Mouse (Mus musculus) ES-Bruce4 (cell line): ENCODE data around the gene Rnf213. TPM values are rescaled to one million over a fixed set of nuclear protein-coding genes. Genes with fewer than 3 reads are reported as not detected.

Experiments
- H3K27ac ChIP-seq: 2 replicates; pipeline ENCODE4 v1.5.1; 2012; ENCODE audit warnings: low read length, inconsistent platforms; ENCODE audit not compliant: insufficient read depth
- H3K27me3 ChIP-seq: 2 replicates; pipeline ENCODE4 v1.6.1; 2012; ENCODE audit warnings: mild to moderate bottlenecking, low read length, inconsistent platforms; ENCODE audit not compliant: control insufficient read depth, poor library complexity, insufficient read depth, severe bottlenecking
- H3K36me3 ChIP-seq: 2 replicates; pipeline ENCODE4 v1.6.1; 2012; ENCODE audit warnings: inconsistent platforms, mild to moderate bottlenecking, low read length, moderate library complexity; ENCODE audit not compliant: control insufficient read depth, poor library complexity, insufficient read depth, severe bottlenecking
- H3K4me1 ChIP-seq: one replicate; pipeline ENCODE4 v1.8.1; 2011; ENCODE audit warnings: low read length; ENCODE audit not compliant: control insufficient read depth, insufficient read depth
- H3K4me3 ChIP-seq: 2 replicates; pipeline ENCODE4 v1.5.1; 2011; ENCODE audit warnings: low read depth, mild to moderate bottlenecking, low read length
- H3K9ac ChIP-seq: 2 replicates; pipeline ENCODE4 v1.6.1; 2012; ENCODE audit warnings: low read depth, mild to moderate bottlenecking, inconsistent platforms; ENCODE audit not compliant: poor library complexity, severe bottlenecking
- H3K9me3 ChIP-seq: replicated peaks from 2 replicates; pipeline ENCODE4 v1.6.1; 2012; ENCODE audit warnings: mild to moderate bottlenecking, low read length, inconsistent platforms; ENCODE audit not compliant: control insufficient read depth, poor library complexity, insufficient read depth, severe bottlenecking
- CTCF ChIP-seq: IDR thresholded peaks from one replicate; pipeline ENCODE4 v1.8.1; 2011; ENCODE audit warnings: low read depth, low read length
- EP300 ChIP-seq: IDR thresholded peaks from 2 replicates; pipeline ENCODE4 v1.6.1; 2011; ENCODE audit warnings: low read depth, low read length; ENCODE audit not compliant: insufficient read depth
- POLR2A ChIP-seq: IDR thresholded peaks from one replicate; pipeline ENCODE4 v1.8.1; 2011; ENCODE audit warnings: low read length; ENCODE audit not compliant: insufficient read depth
- polyA plus RNA-seq: library from polyadenylated mRNA; stranded (reverse); fragments of >200 nt; gene quantifications from 2 replicates; pipeline ENCODE4 v1.2.4, GENCODE M21; 2011; ENCODE audit warnings: low read depth; ENCODE audit not compliant: missing spikeins, insufficient read depth, insufficient read length

The Rnf213 gene
- polyA plus RNA-seq, 1 experiment, result 22.4 TPM

DNA sequence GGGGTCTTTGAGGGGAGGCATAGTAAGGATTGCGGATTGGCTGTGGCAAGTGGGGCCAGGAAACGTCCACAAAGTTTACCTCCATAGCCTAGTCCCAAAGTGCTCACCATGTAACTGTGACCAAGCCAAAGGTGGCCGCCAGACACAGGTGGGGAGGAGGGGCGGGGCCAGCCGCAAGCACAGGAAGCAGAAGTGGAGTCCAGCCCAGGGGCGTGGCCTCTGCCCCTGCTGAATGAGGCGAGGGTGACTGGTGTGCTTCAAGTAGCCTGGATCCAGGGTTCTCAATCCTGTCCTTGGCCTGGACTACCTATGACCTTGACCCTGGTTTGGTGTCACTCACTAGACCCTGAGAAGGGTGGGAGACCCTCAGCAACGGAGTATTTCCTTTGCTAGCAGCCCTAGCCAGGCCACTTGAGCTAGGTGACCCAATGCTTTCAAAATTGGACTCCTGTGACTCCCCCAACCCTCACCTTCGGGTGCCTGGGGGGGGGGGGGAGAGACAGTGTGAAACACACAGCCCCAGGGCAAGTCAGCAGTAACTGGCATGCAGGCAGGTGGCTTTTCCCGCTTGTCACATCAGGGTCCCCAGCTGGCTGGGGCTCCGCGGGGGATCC, 792 bp upstream of the Rnf213 start:
- Histone ChIP-seq H3K4me3 (peak overlapping the region; percentile 59), H3K27me3 (no peaks in the 10 kb centered on the region; the same call in 1 of the 2 replicates), H3K36me3 (no peaks in the 10 kb centered on the region), H3K27ac (no peak overlapping the region), H3K9ac (no peak overlapping the region), H3K9me3 (no peaks in the 10 kb centered on the region), H3K4me1 (peaks cover 10% of the 10 kb centered on the region)
- TF ChIP-seq EP300 (peak; percentile 63), CTCF (no peak), POLR2A (peak; percentile 14)

DNA sequence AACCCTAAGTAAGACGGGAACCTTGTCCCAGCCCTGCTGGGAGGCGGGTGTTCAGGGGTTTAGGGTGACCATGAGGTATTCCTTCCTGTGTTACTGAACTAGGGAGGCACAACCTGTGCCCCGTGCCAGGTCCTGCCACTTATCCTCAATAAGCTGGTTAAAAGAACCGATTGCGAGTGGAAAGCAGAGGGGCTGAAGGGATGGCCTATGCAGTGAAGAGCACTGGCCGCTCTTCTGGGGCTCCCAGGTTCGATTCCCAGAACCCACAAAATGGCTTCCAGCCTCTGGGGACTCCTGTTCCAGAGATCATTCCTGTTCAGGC, 544 bp downstream of the Rnf213 start:
- no peak for TF ChIP-seq POLR2A
- TF ChIP-seq EP300, result no peak
- TF ChIP-seq CTCF, result no peak
- Histone ChIP-seq H3K9me3 (no peaks in the 10 kb centered on the region), H3K27ac (no peak overlapping the region), H3K4me3 (peak overlapping the region; percentile 64; the same call in 1 of the 2 replicates), H3K4me1 (peaks cover 10% of the 10 kb centered on the region), H3K27me3 (no peaks in the 10 kb centered on the region; the same call in 1 of the 2 replicates), H3K36me3 (no peaks in the 10 kb centered on the region), H3K9ac (no peak overlapping the region)

DNA sequence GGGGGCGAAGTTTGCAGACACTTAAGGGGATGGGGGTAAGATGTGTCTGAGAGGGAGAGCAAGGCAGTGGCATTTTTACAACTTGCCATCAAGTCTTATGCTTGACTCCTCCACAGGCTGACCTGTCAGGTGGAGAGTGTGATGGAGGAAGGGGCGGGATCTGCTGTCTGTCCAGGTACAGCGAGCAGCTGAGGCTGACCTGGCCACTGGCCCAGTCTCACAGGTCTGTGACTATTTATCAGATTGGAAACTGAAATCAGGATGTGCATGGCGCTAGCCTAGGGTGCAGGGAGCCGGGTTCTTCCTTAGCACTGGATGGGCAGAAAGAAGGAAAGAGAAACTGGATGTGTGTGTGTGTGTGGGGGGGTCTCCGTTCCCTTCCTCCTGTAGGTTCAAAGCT, 1.3 kb downstream of the Rnf213 start:
- Histone ChIP-seq H3K4me3 (no peak overlapping the region), H3K9ac (no peak overlapping the region), H3K9me3 (no peaks in the 10 kb centered on the region), H3K4me1 (peaks cover 10% of the 10 kb centered on the region), H3K36me3 (no peaks in the 10 kb centered on the region), H3K27ac (no peak overlapping the region), H3K27me3 (no peaks in the 10 kb centered on the region; the same call in 1 of the 2 replicates)
- TF ChIP-seq POLR2A (no peak), EP300 (no peak), CTCF (no peak)

DNA sequence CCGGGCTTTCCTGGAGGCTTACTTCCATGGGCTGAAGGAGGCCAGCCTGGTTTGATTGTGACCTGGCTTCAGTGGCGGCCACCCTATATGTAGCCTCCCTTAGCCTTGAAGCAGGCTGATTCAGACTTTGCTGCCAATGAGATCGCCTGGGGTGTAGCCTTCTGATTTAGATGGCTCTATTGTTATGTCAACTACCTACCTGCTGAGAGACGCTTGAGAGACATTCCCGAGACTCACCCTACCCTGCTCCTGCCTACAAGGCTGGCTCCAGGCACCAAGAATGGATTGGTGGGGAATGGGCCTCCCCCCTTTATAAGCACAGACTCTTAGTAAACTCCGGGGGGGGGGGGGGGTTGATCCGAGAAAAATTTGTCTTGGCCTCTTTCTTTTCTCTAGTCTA, 2.5 kb downstream of the Rnf213 start:
- no peak for TF ChIP-seq CTCF
- no peak for TF ChIP-seq POLR2A
- TF ChIP-seq EP300, result peak; percentile 94
- no peaks in the 10 kb centered on the region for H3K9me3 ChIP-seq
- no peaks in the 10 kb centered on the region; the same call in 1 of the 2 replicates for H3K27me3 ChIP-seq
- no peak overlapping the region for H3K9ac ChIP-seq
- H3K4me1 ChIP-seq, result peaks cover 10% of the 10 kb centered on the region
- H3K36me3 ChIP-seq, result no peaks in the 10 kb centered on the region
- 0 out of 2 replicates have a peak overlapping the region, but pooled peaks have one; percentile 8 for H3K27ac ChIP-seq
- peak overlapping the region; percentile 37 for H3K4me3 ChIP-seq

DNA sequence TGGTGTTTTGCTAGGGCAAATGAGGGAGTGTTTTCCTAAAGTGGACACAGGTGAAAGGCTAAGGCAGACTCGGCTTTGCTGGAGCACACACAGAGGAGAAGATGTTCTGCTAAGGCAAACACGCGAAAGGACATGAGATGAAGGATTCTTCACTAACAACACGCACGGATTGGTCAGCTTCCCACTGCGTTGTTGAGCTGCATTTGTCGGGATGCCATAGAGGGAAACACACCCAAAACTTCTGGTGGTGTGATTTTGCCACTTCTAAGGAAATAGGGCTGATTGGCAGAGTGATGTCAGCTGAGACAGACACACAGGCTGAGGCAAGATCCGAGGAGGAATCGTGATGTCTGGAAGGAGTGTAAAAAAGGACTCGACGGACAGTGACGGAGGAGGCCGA, 3.0 kb downstream of the Rnf213 start:
- Histone ChIP-seq H3K27me3 (no peaks in the 10 kb centered on the region; the same call in 1 of the 2 replicates), H3K9me3 (no peaks in the 10 kb centered on the region), H3K4me1 (peaks cover 10% of the 10 kb centered on the region), H3K27ac (no peak overlapping the region), H3K4me3 (peak overlapping the region; percentile 3), H3K36me3 (no peaks in the 10 kb centered on the region), H3K9ac (no peak overlapping the region)
- no peak for TF ChIP-seq EP300
- no peak for TF ChIP-seq CTCF
- TF ChIP-seq POLR2A, result no peak

DNA sequence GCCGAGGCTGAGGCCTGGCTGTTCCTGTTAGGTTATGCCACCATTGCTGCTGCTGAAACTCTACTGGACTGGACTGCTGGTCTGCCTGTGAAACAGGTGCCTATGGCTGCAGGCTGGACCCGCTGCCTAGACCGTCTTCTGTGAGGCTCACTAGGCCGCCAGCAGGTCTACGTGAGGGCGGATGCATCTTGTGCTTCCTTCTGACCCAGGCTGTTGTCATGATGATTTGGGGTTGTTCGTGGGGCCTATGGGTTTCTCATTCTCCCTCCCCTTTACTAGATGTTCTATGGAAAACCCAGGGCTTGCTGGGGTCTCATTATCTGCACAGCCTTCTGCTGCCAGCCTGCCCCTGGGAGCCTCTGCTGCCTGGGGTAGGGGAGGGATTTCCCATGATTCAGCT, 3.6 kb downstream of the Rnf213 start:
- Histone ChIP-seq H3K9me3 (no peaks in the 10 kb centered on the region), H3K4me3 (no peak overlapping the region), H3K4me1 (peaks cover 10% of the 10 kb centered on the region), H3K27ac (no peak overlapping the region), H3K27me3 (no peaks in the 10 kb centered on the region; the same call in 1 of the 2 replicates), H3K36me3 (no peaks in the 10 kb centered on the region), H3K9ac (no peak overlapping the region)
- no peak for TF ChIP-seq POLR2A
- TF ChIP-seq CTCF, result no peak
- peak; percentile 77 for TF ChIP-seq EP300
